Mouse (Mus musculus) cerebellum, postnatal 25 days (tissue): Measurements from ENCODE around the gene Cel.

ENCODE experiments used
- DNase-seq, 2 experiments: peaks; one replicate each; pipeline ENCODE4 v3.0.0; 2021; ENCODE audit warnings: mixed read lengths in 2 of 2

Cel gene

GRCm38 (mm10) chr2:28585043-28585571 lies 21.9 kb upstream of the Cel start:
- peak; percentile 78 to 87 for DNase-seq

GRCm38 (mm10) chr2:28583651-28584050 lies 20.4 kb upstream of the Cel start, which contains the start of gene Gtf3c5:
Gene Gtf3c5, minus strand, starts transcription at chr2:28583751.
- no peak for DNase-seq

- DNase-seq, result peak; percentile 92 to 94
Measured at GRCm38 (mm10) chr2:28582647-28583353, 19.6 kb upstream of the Cel start.

GRCm38 (mm10) chr2:28578003-28578402 lies 14.8 kb upstream of the Cel start:
- DNase-seq, result peak in 1 of 2 experiments; percentile 48

GRCm38 (mm10) chr2:28576815-28577214 lies 13.6 kb upstream of the Cel start:
- DNase-seq, result no peak

GRCm38 (mm10) chr2:28575341-28575740 lies 12.1 kb upstream of the Cel start:
- DNase-seq, result no peak

GRCm38 (mm10) chr2:28569903-28570302 lies 6.7 kb upstream of the Cel start:
- no peak for DNase-seq

- no peak for DNase-seq
Measured at GRCm38 (mm10) chr2:28566545-28566944, 3.3 kb upstream of the Cel start.

- DNase-seq, result no peak
Measured at GRCm38 (mm10) chr2:28564380-28564779, 1.2 kb upstream of the Cel start.

GRCm38 (mm10) chr2:28563830-28564229 lies 627 bp upstream of the Cel start:
- peak; percentile 45 to 62 for DNase-seq

- DNase-seq, result no peak
Measured at GRCm38 (mm10) chr2:28557452-28557851, 5.8 kb downstream of the Cel start.

- peak; percentile 39 to 40 for DNase-seq
Measured at GRCm38 (mm10) chr2:28552301-28552700, 10.9 kb downstream of the Cel start.

- peak in 1 of 2 experiments; percentile 40 for DNase-seq
Measured at GRCm38 (mm10) chr2:28549157-28549556, 14.0 kb downstream of the Cel start.

- DNase-seq, result peak; percentile 91 to 92
Measured at GRCm38 (mm10) chr2:28547237-28548172, 15.7 kb downstream of the Cel start.

- DNase-seq, result peak in 1 of 2 experiments; percentile 46
Measured at GRCm38 (mm10) chr2:28546560-28546959, 16.6 kb downstream of the Cel start.

GRCm38 (mm10) chr2:28545976-28546375 lies 17.2 kb downstream of the Cel start:
- DNase-seq, result peak; percentile 73 to 74

- DNase-seq, result peak; percentile 97 to 98
Measured at GRCm38 (mm10) chr2:28543894-28544293, 19.3 kb downstream of the Cel start.

GRCm38 (mm10) chr2:28540587-28541227 lies 22.5 kb downstream of the Cel start:
- no peak for DNase-seq

GRCm38 (mm10) chr2:28539949-28540348 lies 23.3 kb downstream of the Cel start:
- peak in 1 of 2 experiments; percentile 22 for DNase-seq

- DNase-seq, result peak; percentile 57 to 71
Measured at GRCm38 (mm10) chr2:28539206-28539605, 24.0 kb downstream of the Cel start.

GRCm38 (mm10) chr2:28538817-28539128 lies 24.4 kb downstream of the Cel start:
- DNase-seq, result peak; percentile 59 to 70

- peak; percentile 30 to 46 for DNase-seq
Measured at GRCm38 (mm10) chr2:28537995-28538816, 25.0 kb downstream of the Cel start.
